Mouse (Mus musculus) forebrain, postnatal 0 days (tissue): Measurements from ENCODE around the gene Arhgap8. TPM values are rescaled to one million over a fixed set of nuclear protein-coding genes. Genes with fewer than 3 reads are reported as not detected.

ENCODE experiments used
- ATAC-seq: fragments of 200-750 bp; cut with Nextera tagmentation; 2 replicates; pipeline ENCODE4 v1.8.0; 2017; ENCODE audit warnings: mild to moderate bottlenecking, moderate library complexity
- DNase-seq: peaks from one replicate; pipeline ENCODE4 v3.0.0-alpha.2; 2015
- H3K27ac ChIP-seq: fragments of 300-500 bp; sonication (generic); 2 replicates; pipeline ENCODE4 v1.5.1; 2014; ENCODE audit warnings: low read depth, mild to moderate bottlenecking, antibody characterized with exemption, low read length, moderate library complexity, mixed read lengths
- H3K27me3 ChIP-seq: fragments of 300-500 bp; sonication (generic); 2 replicates; pipeline ENCODE4 v1.6.1; 2014; ENCODE audit warnings: mild to moderate bottlenecking, low read length, mixed read lengths; ENCODE audit not compliant: insufficient read depth
- H3K36me3 ChIP-seq: fragments of 300-500 bp; sonication (generic); 2 replicates; pipeline ENCODE4 v1.6.1; 2014; ENCODE audit warnings: mild to moderate bottlenecking, moderate library complexity; ENCODE audit not compliant: insufficient read depth
- H3K4me1 ChIP-seq: fragments of 300-500 bp; sonication (generic); 2 replicates; pipeline ENCODE4 v1.6.1; 2014; ENCODE audit warnings: antibody characterized with exemption; ENCODE audit not compliant: insufficient read depth
- H3K4me2 ChIP-seq: fragments of 300-500 bp; sonication (generic); 2 replicates; pipeline ENCODE4 v1.6.1; 2014; ENCODE audit warnings: low read depth, mild to moderate bottlenecking, moderate library complexity
- H3K4me3 ChIP-seq: fragments of 300-500 bp; sonication (generic); 2 replicates; pipeline ENCODE4 v1.5.1; 2014; ENCODE audit warnings: low read depth, low read length, mixed read lengths
- H3K9ac ChIP-seq: fragments of 300-500 bp; sonication (generic); 2 replicates; pipeline ENCODE4 v1.6.1; 2014; ENCODE audit warnings: mild to moderate bottlenecking
- H3K9me3 ChIP-seq: fragments of 300-500 bp; sonication (generic); 2 replicates; pipeline ENCODE4 v1.6.1; 2016; ENCODE audit warnings: low read length
- CTCF ChIP-seq: sonication (generic); IDR thresholded peaks from 2 replicates; pipeline ENCODE4 v1.5.1; 2016; ENCODE audit warnings: antibody characterized with exemption, control low read depth, low read depth
- WGBS: fragments of 180-500 bp; shearing (Covaris S2); extraction: QIAGEN DNeasy Blood & Tissue Kit; methylation state at CpG from one replicate; pipeline ENCODE4 v1.1.7; 2014; 5-methylcytosine and 5-hydroxymethylcytosine counted together
- polyA plus RNA-seq: library from polyadenylated mRNA; unstranded; fragments of >200 nt; fragmentation: Nextera tagmentation; extraction: Ambion mirVana; gene quantifications from 2 replicates; pipeline ENCODE4 v1.2.1, GENCODE M21; 2015
- total RNA-seq: library from RNA; depleted of rRNA; stranded (reverse); fragments of >200 nt; gene quantifications from 2 replicates; pipeline ENCODE4 v1.2.3, GENCODE M21; 2014

The Arhgap8 gene
- total and polyA plus RNA-seq, 2 experiments from 2014 or later, result 0.29 to 0.44 TPM

- Histone ChIP-seq H3K9ac (no peak overlapping the region), H3K36me3 (no peaks in the 10 kb centered on the region), H3K27ac (no peak overlapping the region), H3K4me2 (no peak overlapping the region), H3K4me1 (no peaks in the 10 kb centered on the region), H3K27me3 (0 out of 2 replicates have a peak, but pooled peaks cover 6% of the 10 kb centered on the region), H3K9me3 (no peaks in the 10 kb centered on the region), H3K4me3 (no peak overlapping the region)
- no peak for ATAC-seq
- TF ChIP-seq CTCF, result no peak
- no peak for DNase-seq
- 75% methylated on average over 8 of the region's 8 CpGs for WGBS
Measured at GRCm38 (mm10) chr15:84675317-84675716, 44.5 kb upstream of the Arhgap8 start.

- Histone ChIP-seq H3K4me1 (no peaks in the 10 kb centered on the region; the same call in 1 of the 2 replicates), H3K27me3 (peaks cover 20% of the 10 kb centered on the region), H3K4me3 (no peak overlapping the region), H3K4me2 (no peak overlapping the region), H3K9me3 (no peaks in the 10 kb centered on the region), H3K9ac (no peak overlapping the region), H3K36me3 (no peaks in the 10 kb centered on the region), H3K27ac (no peak overlapping the region)
- no peak for ATAC-seq
- 73% methylated on average over 11 of the region's 11 CpGs for WGBS
- no peak for DNase-seq
- TF ChIP-seq CTCF, result no peak
Measured at GRCm38 (mm10) chr15:84677943-84678342, 41.9 kb upstream of the Arhgap8 start.

- Histone ChIP-seq H3K9ac (no peak overlapping the region), H3K27ac (no peak overlapping the region), H3K4me1 (no peaks in the 10 kb centered on the region; the same call in 1 of the 2 replicates), H3K4me2 (no peak overlapping the region), H3K9me3 (no peaks in the 10 kb centered on the region), H3K27me3 (peaks cover 20% of the 10 kb centered on the region), H3K36me3 (no peaks in the 10 kb centered on the region), H3K4me3 (no peak overlapping the region)
- DNase-seq, result no peak
- peak; percentile 46 for TF ChIP-seq CTCF
- no peak for ATAC-seq
- 95% methylated on average over 4 of the region's 4 CpGs for WGBS
Measured at GRCm38 (mm10) chr15:84679090-84679489, 40.8 kb upstream of the Arhgap8 start.

GRCm38 (mm10) chr15:84679794-84680193 is 40.1 kb upstream of the Arhgap8 start:
- no peak for ATAC-seq
- peaks cover 20% of the 10 kb centered on the region for H3K27me3 ChIP-seq
- no peak for DNase-seq
- WGBS, result 78% methylated on average over 3 of the region's 3 CpGs
- no peaks in the 10 kb centered on the region; the same call in 1 of the 2 replicates for H3K4me1 ChIP-seq
- no peak for TF ChIP-seq CTCF
- no peaks in the 10 kb centered on the region for H3K36me3 ChIP-seq
- H3K4me3 ChIP-seq, result no peak overlapping the region
- no peak overlapping the region for H3K9ac ChIP-seq
- H3K9me3 ChIP-seq, result no peaks in the 10 kb centered on the region
- H3K4me2 ChIP-seq, result no peak overlapping the region
- no peak overlapping the region for H3K27ac ChIP-seq

- Histone ChIP-seq H3K4me2 (peak overlapping the region; percentile 92), H3K4me3 (peak overlapping the region; percentile 44), H3K9ac (peak overlapping the region; percentile 46), H3K27me3 (peaks cover 20% of the 10 kb centered on the region), H3K36me3 (no peaks in the 10 kb centered on the region), H3K9me3 (no peaks in the 10 kb centered on the region), H3K27ac (no peak overlapping the region), H3K4me1 (no peaks in the 10 kb centered on the region; the same call in 1 of the 2 replicates)
- ATAC-seq (peak; percentile 57), DNase-seq (no peak)
- no peak for TF ChIP-seq CTCF
- WGBS, result under 1% methylated on average over 65 of the region's 77 CpGs
Measured at GRCm38 (mm10) chr15:84680545-84681454, 39.1 kb upstream of the Arhgap8 start.

- peak; percentile 14; the same call in 1 of the 2 replicates for ATAC-seq
- Histone ChIP-seq H3K9me3 (no peaks in the 10 kb centered on the region), H3K4me2 (peak overlapping the region; percentile 92), H3K27me3 (peaks cover 20% of the 10 kb centered on the region), H3K4me1 (no peaks in the 10 kb centered on the region; the same call in 1 of the 2 replicates), H3K9ac (peak overlapping the region; percentile 46), H3K36me3 (no peaks in the 10 kb centered on the region), H3K4me3 (peak overlapping the region; percentile 44), H3K27ac (no peak overlapping the region)
- no peak for DNase-seq
- 1% methylated on average over 31 of the region's 31 CpGs for WGBS
- TF ChIP-seq CTCF, result 0 out of 2 replicates have a peak, but pooled peaks have one; percentile 11
Measured at GRCm38 (mm10) chr15:84681455-84682193, 38.2 kb upstream of the Arhgap8 start.
